Mouse (Mus musculus) C2C12 (cell line): ENCODE results near the gene Phrf1. TPM values are rescaled to one million over a fixed set of nuclear protein-coding genes. Genes with fewer than 3 reads are reported as not detected.

Source experiments
- H3K27me3 ChIP-seq: one replicate; pipeline ENCODE4 v1.6.1; 2011; ENCODE audit not compliant: control insufficient read depth, insufficient read depth, insufficient read length
- H3K36me3 ChIP-seq: one replicate; pipeline ENCODE4 v1.6.1; 2011; ENCODE audit not compliant: control insufficient read depth, insufficient read depth
- H3K4me3 ChIP-seq: one replicate; pipeline ENCODE4 v1.5.1; 2011; ENCODE audit warnings: mild to moderate bottlenecking, control low read depth; ENCODE audit not compliant: poor library complexity, insufficient read depth, severe bottlenecking
- H3K79me2 ChIP-seq: one replicate; pipeline ENCODE4 v1.6.1; 2011; ENCODE audit not compliant: control insufficient read depth, insufficient read depth
- H3K79me3 ChIP-seq: one replicate; pipeline ENCODE4 v1.6.1; 2011; ENCODE audit warnings: low read depth, control low read depth
- H3ac ChIP-seq: one replicate; pipeline ENCODE3; 2011; ENCODE audit warnings: low read depth; ENCODE audit not compliant: control insufficient read depth, insufficient read length
- CEBPB ChIP-seq: IDR thresholded peaks from one replicate; pipeline ENCODE4 v1.6.1; 2011; ENCODE audit warnings: low read depth, mild to moderate bottlenecking, control low read depth, moderate library complexity
- CTCF ChIP-seq: IDR thresholded peaks from one replicate; pipeline ENCODE4 v1.5.1; 2011; ENCODE audit not compliant: control insufficient read depth, insufficient read depth, insufficient read length
- FOSL1 ChIP-seq: IDR thresholded peaks from one replicate; pipeline ENCODE4 v1.8.0; 2011; ENCODE audit warnings: mild to moderate bottlenecking, low read length; ENCODE audit not compliant: poor library complexity, insufficient read depth, severe bottlenecking
- MAX ChIP-seq: IDR thresholded peaks from one replicate; pipeline ENCODE4 v1.6.1; 2011; ENCODE audit warnings: mild to moderate bottlenecking, control low read depth
- MYOD1 ChIP-seq: IDR thresholded peaks from one replicate; pipeline ENCODE4 v1.6.1; 2011; ENCODE audit warnings: low read depth; ENCODE audit not compliant: control insufficient read depth, insufficient read length
- MYOG ChIP-seq: IDR thresholded peaks from one replicate; pipeline ENCODE4 v1.6.1; 2011; ENCODE audit not compliant: control insufficient read depth, insufficient read length; ENCODE audit errors: extremely low read depth
- USF1 ChIP-seq: IDR thresholded peaks from one replicate; pipeline ENCODE4 v1.6.1; 2011; ENCODE audit warnings: low read depth, mild to moderate bottlenecking, control low read depth, moderate library complexity
- polyA plus RNA-seq: library from polyadenylated mRNA; unstranded; fragments of >200 nt; fragmentation: generic; extraction: Trizol; gene quantifications from one replicate; pipeline ENCODE4 v1.2.1, GENCODE M21; 2012; ENCODE audit warnings: missing spikeins

Phrf1 gene
- polyA plus RNA-seq, 1 experiment = 60.2 TPM

GRCm38 (mm10) chr7:141191796-141192685, 36.5 kb upstream of the Phrf1 start:
- Histone ChIP-seq H3ac (no peak overlapping the region), H3K79me3 (peaks cover 6% of the 10 kb centered on the region), H3K36me3 (peaks cover 14% of the 10 kb centered on the region), H3K4me3 (no peak overlapping the region), H3K79me2 (peaks cover 20% of the 10 kb centered on the region), H3K27me3 (no peaks in the 10 kb centered on the region)
- TF ChIP-seq USF1 (no peak), CTCF (no peak), FOSL1 (no peak), CEBPB (no peak), MYOD1 (no peak), MAX (no peak), MYOG (no peak)

DNA sequence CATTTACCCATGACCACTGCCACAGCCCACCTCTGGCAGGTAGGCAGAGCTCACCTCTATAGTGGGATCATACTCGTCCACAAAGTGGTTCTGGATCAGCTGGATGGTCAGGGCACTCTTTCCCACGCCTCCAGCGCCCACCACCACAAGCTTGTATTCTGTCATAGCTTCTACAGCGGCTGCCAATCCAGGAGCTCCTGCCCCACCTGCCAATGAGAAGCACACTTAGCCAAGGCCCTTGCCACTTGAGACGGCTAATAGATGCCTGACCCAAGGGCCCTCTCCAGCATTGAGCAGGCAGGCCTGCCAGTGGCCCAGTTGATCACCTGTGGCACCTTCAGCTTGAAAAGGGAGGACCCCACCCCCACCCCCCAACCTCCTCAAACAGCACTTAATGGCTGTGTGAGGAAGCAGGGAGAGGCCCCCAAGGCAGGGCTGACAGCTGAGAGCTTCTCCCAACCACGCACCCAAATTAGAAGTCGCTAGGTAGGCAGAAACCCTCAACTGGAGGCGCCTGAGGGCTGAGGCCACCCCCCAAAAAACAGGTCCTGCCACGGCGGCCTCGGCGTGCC, 35.7 kb upstream of the Phrf1 start:
- Histone ChIP-seq H3K36me3 (peaks cover 14% of the 10 kb centered on the region), H3K79me2 (peaks cover 20% of the 10 kb centered on the region), H3K27me3 (no peaks in the 10 kb centered on the region), H3ac (peak overlapping the region; percentile 94), H3K4me3 (peak overlapping the region; percentile 56), H3K79me3 (peaks cover 6% of the 10 kb centered on the region)
- TF ChIP-seq CTCF = no peak
- TF ChIP-seq FOSL1 = no peak
- no peak for TF ChIP-seq MYOG
- TF ChIP-seq MYOD1 = no peak
- no peak for TF ChIP-seq USF1
- no peak for TF ChIP-seq MAX
- TF ChIP-seq CEBPB = no peak

DNA sequence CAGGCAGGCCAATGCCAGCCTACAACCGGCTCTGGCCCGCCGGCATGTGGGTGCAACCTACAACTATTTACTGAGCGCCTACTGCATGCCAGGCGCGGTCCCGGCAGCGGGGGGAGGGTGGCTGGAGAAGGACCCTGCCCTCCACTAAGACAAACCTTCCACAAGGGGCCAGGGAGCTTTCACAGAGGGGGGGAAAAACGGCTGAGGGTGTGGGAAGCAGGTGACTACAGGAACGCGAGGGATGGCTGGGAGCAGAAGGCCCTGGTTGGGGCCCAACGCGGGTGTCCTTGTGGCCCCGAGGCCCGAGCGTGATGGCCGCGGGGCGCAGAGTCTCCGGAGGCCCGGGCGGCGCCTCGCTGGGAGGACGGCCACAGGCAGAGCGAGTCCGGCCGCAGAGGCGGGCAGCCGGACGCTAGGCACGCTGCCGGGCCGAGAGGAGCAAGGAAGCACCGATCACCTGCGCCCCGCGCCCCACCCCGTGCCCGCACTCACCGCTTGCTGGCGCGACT, 35.2 kb upstream of the Phrf1 start:
- H3ac ChIP-seq = peak overlapping the region; percentile 94
- peaks cover 6% of the 10 kb centered on the region for H3K79me3 ChIP-seq
- no peaks in the 10 kb centered on the region for H3K27me3 ChIP-seq
- TF ChIP-seq CEBPB = no peak
- TF ChIP-seq MYOD1 = no peak
- TF ChIP-seq CTCF = no peak
- TF ChIP-seq MYOG = no peak
- TF ChIP-seq USF1 = no peak
- no peak for TF ChIP-seq FOSL1
- no peak for TF ChIP-seq MAX
- H3K4me3 ChIP-seq = peak overlapping the region; percentile 56
- H3K79me2 ChIP-seq = peaks cover 20% of the 10 kb centered on the region
- H3K36me3 ChIP-seq = peaks cover 14% of the 10 kb centered on the region

- Histone ChIP-seq H3K4me3 (peak within 1 kb of the TSS; percentile 56), H3K36me3 (peaks cover 14% of the 10 kb centered on the region), H3K27me3 (no peaks in the 10 kb centered on the region), H3K79me3 (peaks cover 6% of the 10 kb centered on the region), H3K79me2 (peaks cover 20% of the 10 kb centered on the region), H3ac (peak within 1 kb of the TSS; percentile 94)
- TF ChIP-seq CTCF = no peak
- no peak for TF ChIP-seq MAX
- TF ChIP-seq MYOG = no peak
- no peak for TF ChIP-seq CEBPB
- TF ChIP-seq USF1 = no peak
- TF ChIP-seq MYOD1 = no peak
- TF ChIP-seq FOSL1 = no peak
Observed at GRCm38 (mm10) chr7:141193948-141194347, 34.6 kb upstream of the Phrf1 start, which contains the start of the genes Hras and Lrrc56. Hras (minus strand) TSS chr7:141194005. Lrrc56 (plus strand) TSS chr7:141194157.

DNA sequence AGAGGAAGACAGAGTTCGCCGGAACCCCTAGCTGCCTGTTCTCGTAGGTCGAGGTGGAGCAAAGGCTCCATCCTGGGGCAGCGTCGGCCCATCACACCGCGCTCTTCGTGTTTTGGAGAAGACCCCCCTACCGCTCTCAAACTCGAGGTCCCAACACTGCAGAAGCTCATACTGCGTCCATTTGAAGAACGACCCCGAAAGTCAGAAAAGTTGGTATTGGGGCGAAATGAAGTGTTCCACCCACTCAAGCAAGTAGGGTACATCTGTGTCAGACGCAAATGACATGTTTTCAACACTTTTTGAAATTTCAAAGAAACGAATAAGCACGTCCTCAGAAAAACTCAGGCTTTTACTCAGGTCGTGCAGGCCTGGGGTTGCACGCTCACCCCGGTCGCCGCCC, 34.2 kb upstream of the Phrf1 start:
- Histone ChIP-seq H3K4me3 (peak overlapping the region; percentile 34), H3K79me2 (peaks cover 20% of the 10 kb centered on the region), H3K36me3 (peaks cover 14% of the 10 kb centered on the region), H3K27me3 (no peaks in the 10 kb centered on the region), H3K79me3 (peaks cover 6% of the 10 kb centered on the region), H3ac (peak overlapping the region; percentile 74)
- TF ChIP-seq CTCF = no peak
- no peak for TF ChIP-seq FOSL1
- TF ChIP-seq MYOD1 = no peak
- TF ChIP-seq USF1 = no peak
- TF ChIP-seq CEBPB = no peak
- TF ChIP-seq MAX = no peak
